Mouse (Mus musculus) neural tube, embryonic 10.5 days (tissue): ENCODE measurements around the gene Ano6.

Experiments
- DNase-seq: peaks from one replicate; pipeline ENCODE4 v3.0.0-alpha.2; 2017; ENCODE audit warnings: low spot score; ENCODE audit errors: extremely low spot score

The Ano6 gene

GRCm38 (mm10) chr15:95970691-95971090 is 180.0 kb downstream of the Ano6 start:
- no peak for DNase-seq

DNA sequence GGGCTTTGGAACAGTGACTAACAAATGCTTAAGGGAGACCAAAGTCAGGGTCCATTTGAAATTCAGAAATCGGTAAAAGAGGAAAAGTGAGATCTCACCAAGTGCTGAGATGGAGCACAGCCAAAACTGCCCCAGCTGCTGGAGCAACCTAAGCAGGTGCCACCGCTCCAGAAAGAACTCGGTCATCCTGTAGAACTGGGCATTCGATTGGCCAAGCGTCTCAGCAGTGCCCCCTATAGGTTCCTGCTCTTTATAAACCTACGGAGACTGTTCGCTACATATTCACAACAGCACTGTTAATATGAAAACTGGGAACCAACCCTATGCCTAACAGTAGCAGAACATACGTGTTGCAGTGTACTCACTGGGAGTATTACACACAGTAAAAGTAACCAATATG is 180.7 kb downstream of the Ano6 start:
- DNase-seq = no peak

GRCm38 (mm10) chr15:95972156-95972555 is 181.5 kb downstream of the Ano6 start:
- no peak for DNase-seq

DNA sequence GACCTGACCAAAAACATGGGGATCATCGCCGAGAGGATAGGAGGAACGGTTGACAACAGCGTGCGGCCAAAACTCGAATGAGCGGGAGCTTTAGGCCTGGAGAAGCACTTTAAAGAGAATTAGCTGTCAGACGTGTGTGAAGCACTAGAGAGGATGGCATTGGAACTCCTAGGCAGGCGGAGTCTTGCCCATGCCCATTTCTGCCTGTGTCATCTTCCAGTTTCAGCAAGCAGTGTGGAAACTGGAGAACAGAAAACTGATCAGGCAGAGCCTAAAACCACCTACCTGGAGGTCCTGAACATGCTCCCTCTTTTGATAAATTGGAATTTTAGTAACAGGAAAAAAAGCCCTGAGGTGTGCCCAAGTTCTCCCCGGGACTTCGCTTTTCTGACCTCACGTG is 182.0 kb downstream of the Ano6 start:
- DNase-seq = no peak

DNA sequence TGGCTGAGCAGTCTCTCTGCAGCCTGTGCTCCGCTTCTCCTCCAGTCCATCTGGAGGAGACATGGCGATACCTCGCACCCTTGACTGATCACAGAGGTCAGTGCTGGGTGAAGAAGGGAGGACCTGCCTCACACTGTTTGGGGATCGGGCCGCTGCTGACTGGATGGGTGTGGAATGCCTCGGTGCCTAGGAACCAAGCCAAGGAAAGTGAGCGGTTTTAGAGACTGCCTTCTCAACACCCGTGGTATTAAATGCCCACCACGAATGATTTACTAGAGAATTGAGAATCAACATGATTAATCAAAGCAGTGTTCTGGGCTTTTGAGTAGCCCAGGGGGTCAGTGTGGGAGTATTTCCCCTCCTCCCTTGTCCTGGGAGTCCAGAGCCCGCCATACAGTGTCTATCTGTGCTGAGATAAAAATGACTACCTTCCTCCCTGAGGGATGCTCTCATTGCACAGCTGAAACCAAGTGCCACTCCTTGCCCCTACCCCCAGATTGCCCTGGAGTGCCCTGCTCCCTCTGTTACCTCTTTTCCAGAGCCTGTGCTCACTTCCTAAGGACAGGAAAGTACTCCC is 183.5 kb downstream of the Ano6 start:
- DNase-seq = no peak

GRCm38 (mm10) chr15:95976156-95976876 is 185.7 kb downstream of the Ano6 start:
- DNase-seq = no peak

GRCm38 (mm10) chr15:95977169-95977938 is 186.7 kb downstream of the Ano6 start:
- DNase-seq = no peak

GRCm38 (mm10) chr15:95977939-95978252 is 187.3 kb downstream of the Ano6 start:
- no peak for DNase-seq

DNA sequence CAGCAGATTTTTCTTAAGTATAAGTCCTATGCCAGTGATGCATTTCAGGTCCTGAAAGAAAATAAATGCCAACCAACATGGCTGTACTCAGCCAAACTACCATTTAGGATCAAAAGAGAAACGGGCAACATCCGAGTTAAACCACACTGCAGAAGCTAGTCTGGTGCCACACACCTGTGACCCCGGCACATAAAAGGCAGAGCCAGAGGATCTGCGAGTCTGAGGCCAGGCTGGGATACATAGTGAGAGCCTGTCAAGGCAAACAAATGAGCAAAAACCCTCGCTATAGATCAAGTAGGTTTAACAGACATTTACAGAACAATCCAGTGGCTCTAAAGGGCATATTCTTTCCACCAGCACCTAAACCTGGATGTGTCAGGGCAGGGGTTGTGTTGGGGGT is 190.0 kb downstream of the Ano6 start:
- DNase-seq = no peak

- DNase-seq = peak; percentile 3
Measured at GRCm38 (mm10) chr15:95987916-95988315, 197.3 kb downstream of the Ano6 start.

GRCm38 (mm10) chr15:95989496-95990124 is 199.0 kb downstream of the Ano6 start:
- peak; percentile 6 for DNase-seq

DNA sequence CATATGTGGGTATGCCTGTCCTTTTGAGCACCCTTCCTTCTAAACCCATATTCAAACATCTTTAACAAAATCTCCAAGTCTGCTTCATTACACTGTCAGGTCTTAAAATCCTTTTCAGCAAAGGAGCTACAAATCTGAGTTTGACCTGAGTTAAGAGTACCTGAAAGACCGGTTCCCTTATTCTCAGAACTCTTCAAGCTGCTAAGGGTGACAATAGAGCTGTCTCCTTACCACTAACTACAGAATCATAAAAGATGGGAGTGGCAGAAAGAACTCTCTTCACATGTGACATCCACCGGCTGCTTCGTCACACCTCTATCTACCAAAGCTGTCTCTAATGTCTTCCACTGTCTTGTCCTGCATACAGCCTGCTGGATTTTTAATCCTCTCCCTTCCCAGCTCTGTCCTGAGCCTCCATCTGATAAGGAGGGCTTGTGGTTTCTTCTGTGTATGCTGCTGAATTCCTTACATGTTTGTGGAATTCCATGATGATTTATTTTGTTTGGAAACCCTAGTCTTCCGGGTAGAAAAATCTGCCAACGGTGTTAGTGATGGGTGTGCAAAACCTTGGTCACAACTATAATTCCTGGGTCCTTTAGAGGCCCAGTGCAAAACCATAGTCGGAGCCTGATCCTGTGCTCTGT is 212.4 kb downstream of the Ano6 start:
- DNase-seq = no peak

DNA sequence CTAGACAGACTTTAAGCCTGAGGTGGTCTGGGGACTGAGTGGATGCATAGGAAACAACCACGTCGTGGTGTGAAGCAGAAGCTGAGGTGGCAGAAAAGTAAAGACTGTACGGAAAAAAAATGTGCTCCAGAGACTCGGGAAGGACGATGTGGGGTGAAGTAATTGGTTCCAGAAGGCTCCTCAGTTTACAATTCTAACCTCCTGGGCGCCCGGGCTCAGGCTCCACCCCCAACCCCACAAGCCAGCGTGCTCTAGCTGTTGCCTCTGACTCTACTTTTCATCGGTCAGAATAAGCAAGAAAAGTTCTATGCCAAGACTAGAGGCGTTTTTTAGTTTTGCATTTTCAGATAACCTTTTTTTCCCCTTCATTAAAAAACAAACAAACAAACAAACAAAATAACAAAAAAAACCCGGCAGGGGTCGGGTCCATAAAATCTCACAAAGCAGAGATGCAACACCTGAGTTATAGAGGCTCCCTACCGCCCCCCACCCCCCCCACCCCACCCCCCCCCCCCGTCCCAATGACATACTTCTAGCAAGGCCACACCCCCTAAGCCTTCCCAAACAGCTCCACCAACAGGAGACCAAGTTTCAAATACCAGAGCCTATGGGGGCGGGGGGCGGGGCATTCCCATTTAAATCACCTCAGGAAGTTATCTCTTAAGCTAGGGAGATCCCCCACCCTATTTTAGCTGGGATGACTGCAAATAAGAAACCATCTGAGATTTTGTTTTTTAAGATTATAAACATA is 221.2 kb downstream of the Ano6 start:
- DNase-seq = no peak

DNA sequence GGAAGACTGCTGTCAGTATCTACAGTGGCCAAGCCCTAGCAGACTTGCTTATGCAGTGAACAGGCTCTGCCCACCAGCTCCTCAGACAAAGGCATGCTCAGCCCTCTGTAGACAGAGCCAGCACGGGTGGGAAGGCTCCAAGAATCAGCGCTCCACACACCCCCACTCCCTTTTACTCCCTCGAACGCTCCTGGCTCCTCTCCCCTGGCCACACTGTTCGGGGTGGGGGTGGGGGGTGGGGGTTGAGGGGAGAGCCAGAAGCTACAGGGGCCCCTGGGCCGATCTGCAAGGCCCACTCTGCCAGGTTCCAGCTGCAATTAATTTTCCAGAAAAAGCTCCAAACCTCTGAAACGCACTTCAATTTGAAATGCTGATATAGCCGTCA is 221.7 kb downstream of the Ano6 start:
- DNase-seq = no peak

DNA sequence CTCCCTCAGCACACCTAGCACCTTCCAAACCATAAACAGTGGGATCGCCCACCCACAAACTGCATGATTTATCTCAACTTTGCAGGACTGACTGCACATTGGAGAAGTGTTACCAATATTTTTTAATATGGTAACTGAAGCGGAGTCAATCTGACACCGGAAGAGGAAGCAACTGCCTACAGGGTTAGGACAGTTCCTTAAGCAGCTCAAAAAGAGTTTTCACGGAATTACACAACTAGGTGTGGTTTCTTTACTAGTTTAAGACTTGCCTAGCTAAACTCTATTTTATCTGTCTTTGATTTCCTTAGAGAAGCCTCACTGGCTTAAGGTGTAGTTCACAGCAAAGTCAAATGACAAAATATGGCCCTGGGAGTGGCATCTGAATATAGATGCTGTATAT is 223.9 kb downstream of the Ano6 start:
- no peak for DNase-seq

- DNase-seq = no peak
Measured at GRCm38 (mm10) chr15:96020465-96020864, 229.8 kb downstream of the Ano6 start.

GRCm38 (mm10) chr15:96021506-96021905 is 230.9 kb downstream of the Ano6 start:
- no peak for DNase-seq
